Mouse (Mus musculus): ENCODE data around the gene Usp21. TPM values are rescaled to one million over a fixed set of nuclear protein-coding genes. Genes with fewer than 3 reads are reported as not detected.
"Not testable (repeated sequence)": the region's sequence is repeated elsewhere in the genome, so short reads cannot be mapped to it uniquely, and the experiment has no call there.

The Usp21 gene
- polyA plus RNA-seq (2015; fragmentation: Nextera tagmentation; extraction: Ambion mirVana): 84.4 and 89.7 TPM in 2 replicates

DNA sequence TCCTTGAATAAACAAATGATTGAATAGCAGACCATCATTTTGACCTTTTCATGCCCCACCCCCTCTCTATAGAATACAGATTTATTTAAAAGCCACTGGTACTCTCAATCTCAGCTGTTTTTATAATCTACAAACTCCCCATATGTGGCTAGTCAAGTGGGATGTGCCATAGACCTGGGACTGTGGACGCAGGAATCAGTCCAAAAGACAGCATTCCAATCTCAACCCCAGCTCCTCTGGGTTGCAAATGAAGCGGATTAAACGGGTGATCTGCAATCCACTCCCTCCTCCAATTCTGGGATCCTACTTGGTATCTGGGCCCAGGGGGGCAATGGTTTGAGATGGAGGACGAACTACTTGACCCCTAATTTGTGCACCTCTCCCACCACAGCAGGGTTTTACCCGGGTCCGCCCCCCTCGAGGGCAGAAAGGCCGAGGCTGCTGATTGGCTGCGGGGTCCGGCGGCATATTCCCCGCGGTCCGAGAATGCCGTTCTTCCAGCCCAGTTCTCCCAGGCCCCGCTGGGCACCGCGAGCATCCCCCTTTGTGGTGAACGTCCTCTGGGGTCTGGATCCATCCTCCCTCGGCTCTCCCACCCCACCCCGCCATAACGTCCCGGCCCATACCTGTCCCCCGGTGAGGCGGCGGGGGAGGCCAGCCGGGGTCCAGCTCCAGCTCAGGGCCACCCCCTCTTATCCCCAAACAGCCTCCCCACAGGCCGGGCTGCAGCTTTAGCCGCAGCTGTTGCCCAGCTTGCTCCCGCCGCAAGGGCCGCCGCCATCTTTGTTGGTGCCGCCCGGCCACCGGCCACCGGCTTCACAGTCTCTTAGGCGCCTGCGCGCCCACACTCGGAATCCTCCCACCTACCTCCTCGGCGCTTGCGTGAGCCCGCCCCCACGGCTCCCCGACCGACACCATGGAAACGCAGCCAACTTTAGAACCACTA, at the start of gene Usp21:
Gene Usp21, minus strand, starts transcription at position 856 of the 946 bp plus-strand sequence.
- no peaks in the 10 kb centered on the region for H3K27me3 ChIP-seq
- H3K9me3 ChIP-seq: no peaks in the 10 kb centered on the region
- H3K4me3 ChIP-seq: peak within 1 kb of the TSS; percentile 99
- peaks cover 58% of the 10 kb centered on the region for H3K36me3 ChIP-seq
- H3K9ac ChIP-seq: peak within 1 kb of the TSS; percentile 99
- peaks cover 18% of the 10 kb centered on the region for H3K4me1 ChIP-seq
- peak within 1 kb of the TSS; percentile 92 for H3K27ac ChIP-seq
- peak; percentile 94 for ATAC-seq (ENCODE audit: borderline replicate concordance, extremely low read depth, low FRiP score, low TSS enrichment)
- peak within 1 kb of the TSS; percentile 69 for H3K4me2 ChIP-seq
- under 1% methylated on average over 45 of the region's 49 CpGs for WGBS

DNA sequence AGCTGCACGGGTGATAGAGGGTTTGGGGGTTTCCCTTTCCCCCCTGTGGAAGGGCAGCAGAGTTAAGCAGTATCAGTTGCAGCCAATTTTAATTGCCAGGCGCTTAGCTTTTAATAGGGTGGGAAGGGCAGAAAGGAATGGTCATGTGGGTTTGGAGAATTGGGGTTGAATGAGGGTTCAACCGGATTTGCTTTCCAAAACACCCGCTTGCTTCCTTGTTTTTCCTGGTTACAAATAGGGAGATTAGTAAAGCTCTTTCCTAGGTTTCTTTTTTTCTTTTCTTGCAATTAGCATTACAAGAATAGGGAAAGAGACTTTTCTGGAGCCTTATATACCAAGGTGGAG, 42.4 kb upstream of the Usp21 start:
- peaks cover 35% of the 10 kb centered on the region for H3K4me1 ChIP-seq
- H3K4me2 ChIP-seq: peak overlapping the region; percentile 76
- WGBS: under 1% methylated on average over 4 of the region's 4 CpGs
- no peak for ATAC-seq (ENCODE audit: borderline replicate concordance, extremely low read depth, low FRiP score, low TSS enrichment)
- H3K4me3 ChIP-seq: peak overlapping the region; percentile 93
- no peaks in the 10 kb centered on the region for H3K9me3 ChIP-seq
- H3K36me3 ChIP-seq: peaks cover 6% of the 10 kb centered on the region; the same call in 1 of the 2 replicates
- H3K27me3 ChIP-seq: no peaks in the 10 kb centered on the region
- peak overlapping the region; percentile 99 for H3K27ac ChIP-seq
- peak overlapping the region; percentile 91 for H3K9ac ChIP-seq

DNA sequence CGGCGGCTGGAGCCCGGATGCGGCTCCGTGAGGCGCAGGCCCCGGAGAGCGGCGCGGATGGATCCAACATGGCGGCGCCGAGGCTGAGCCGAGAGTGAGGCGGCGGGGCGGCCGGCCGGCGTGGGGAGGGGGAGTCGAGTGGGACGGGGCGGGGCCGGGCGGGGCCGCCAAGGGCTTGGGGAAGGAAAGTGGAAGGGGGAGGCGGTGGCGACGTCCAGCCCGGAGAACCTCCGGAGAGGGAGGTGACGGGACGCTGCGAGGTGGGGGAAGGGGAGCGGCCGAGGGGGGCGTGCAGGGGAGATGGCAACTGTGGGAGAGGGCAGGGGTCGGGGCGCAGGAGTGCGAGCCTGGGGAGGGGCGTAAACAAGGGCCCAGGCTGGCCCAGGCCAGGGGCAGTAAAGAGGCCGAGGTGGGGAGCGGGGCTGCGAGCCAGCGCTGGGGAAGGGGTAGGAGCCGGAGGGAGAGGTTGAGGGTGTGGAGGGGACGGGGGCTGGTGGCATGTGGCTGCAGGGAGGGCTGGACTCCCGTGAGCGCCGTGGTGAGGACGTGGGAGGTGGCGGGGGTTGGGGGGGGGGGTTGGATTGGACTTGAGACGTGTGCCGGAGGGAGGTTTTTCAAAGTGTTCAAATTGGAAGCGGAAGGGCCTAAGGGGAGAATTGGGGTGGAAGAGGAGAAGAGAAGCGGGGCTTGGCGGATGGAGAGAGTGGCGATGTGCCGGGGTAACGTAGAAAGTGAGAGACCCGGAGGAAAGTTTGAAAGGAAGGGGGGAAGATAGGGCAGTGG, 41.8 kb upstream of the Usp21 start:
- Histone ChIP-seq H3K9ac (peak overlapping the region; percentile 91), H3K4me2 (peak overlapping the region; percentile 76), H3K27me3 (no peaks in the 10 kb centered on the region), H3K9me3 (no peaks in the 10 kb centered on the region), H3K4me3 (peak overlapping the region; percentile 93), H3K4me1 (peaks cover 35% of the 10 kb centered on the region), H3K27ac (peak overlapping the region; percentile 99), H3K36me3 (peaks cover 6% of the 10 kb centered on the region; the same call in 1 of the 2 replicates)
- ATAC-seq (ENCODE audit: borderline replicate concordance, extremely low read depth, low FRiP score, low TSS enrichment): peak; percentile 93
- 0% methylated on average over 46 of the region's 61 CpGs for WGBS

DNA sequence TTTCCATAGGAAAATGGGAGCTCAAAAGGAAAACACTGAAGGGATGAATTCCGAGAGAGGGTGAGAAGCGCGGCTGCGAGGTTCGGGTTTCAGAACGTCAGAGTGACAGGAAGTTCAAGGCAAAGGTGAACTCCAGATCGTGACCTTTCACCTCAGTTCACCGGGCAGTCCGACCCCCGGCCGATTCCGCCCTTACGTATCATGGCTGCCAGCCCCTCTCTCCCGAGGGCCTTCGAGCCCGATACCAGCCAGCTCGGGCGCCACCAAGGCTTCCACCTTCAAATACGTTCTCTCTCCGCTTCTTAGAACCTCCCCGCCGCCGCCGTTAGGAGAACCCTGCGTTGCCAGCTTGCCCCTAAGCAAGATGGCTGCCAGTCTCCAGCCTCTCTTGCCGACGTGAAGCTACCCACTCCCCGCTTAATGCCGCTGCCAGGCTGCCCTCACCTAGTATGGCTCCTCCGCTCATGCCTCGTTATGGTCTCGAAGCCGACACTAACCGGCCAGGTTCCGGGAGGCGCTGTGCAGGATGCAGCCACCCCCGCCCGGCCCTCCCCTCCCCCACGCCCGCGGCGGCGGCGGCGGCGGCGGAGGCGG, 41.1 kb upstream of the Usp21 start, which contains the start of gene Dedd:
Gene Dedd, plus strand, starts transcription at position 307 of the 594 bp plus-strand sequence.
- Histone ChIP-seq H3K27ac (peak within 1 kb of the TSS; percentile 99), H3K4me1 (peaks cover 35% of the 10 kb centered on the region), H3K27me3 (no peaks in the 10 kb centered on the region), H3K36me3 (peaks cover 6% of the 10 kb centered on the region; the same call in 1 of the 2 replicates), H3K9me3 (no peaks in the 10 kb centered on the region), H3K9ac (peak within 1 kb of the TSS; percentile 91), H3K4me2 (peak within 1 kb of the TSS; percentile 76), H3K4me3 (peak within 1 kb of the TSS; percentile 93)
- peak; percentile 94 for ATAC-seq (ENCODE audit: borderline replicate concordance, extremely low read depth, low FRiP score, low TSS enrichment)
- under 1% methylated on average over 48 of the region's 48 CpGs for WGBS

DNA sequence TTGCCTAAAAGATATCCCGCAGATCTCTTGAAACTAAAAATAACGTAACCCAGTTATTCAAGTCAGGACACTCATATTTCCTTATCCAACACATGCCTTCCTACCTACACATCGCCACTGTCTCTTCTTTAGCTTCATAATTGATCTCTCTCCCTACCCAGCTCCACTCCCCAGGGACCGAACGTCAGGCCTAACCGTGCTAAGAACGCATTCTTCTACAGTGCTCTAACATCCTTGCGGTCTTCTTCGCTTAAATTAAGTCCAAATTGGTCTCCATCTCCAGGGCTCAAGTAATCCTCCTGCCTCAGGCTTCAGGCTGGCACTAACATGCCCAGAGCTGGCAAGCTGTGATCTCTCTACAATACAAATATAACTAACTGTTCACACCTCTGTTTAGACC, 40.5 kb upstream of the Usp21 start:
- peak overlapping the region; percentile 91 for H3K9ac ChIP-seq
- H3K27ac ChIP-seq: peak overlapping the region; percentile 99
- H3K27me3 ChIP-seq: no peaks in the 10 kb centered on the region
- H3K4me2 ChIP-seq: peak overlapping the region; percentile 76
- H3K36me3 ChIP-seq: peaks cover 6% of the 10 kb centered on the region; the same call in 1 of the 2 replicates
- H3K4me3 ChIP-seq: peak overlapping the region; percentile 93
- WGBS: 15% methylated on average over 9 of the region's 9 CpGs
- peaks cover 35% of the 10 kb centered on the region for H3K4me1 ChIP-seq
- ATAC-seq (ENCODE audit: borderline replicate concordance, extremely low read depth, low FRiP score, low TSS enrichment): no peak
- no peaks in the 10 kb centered on the region for H3K9me3 ChIP-seq

DNA sequence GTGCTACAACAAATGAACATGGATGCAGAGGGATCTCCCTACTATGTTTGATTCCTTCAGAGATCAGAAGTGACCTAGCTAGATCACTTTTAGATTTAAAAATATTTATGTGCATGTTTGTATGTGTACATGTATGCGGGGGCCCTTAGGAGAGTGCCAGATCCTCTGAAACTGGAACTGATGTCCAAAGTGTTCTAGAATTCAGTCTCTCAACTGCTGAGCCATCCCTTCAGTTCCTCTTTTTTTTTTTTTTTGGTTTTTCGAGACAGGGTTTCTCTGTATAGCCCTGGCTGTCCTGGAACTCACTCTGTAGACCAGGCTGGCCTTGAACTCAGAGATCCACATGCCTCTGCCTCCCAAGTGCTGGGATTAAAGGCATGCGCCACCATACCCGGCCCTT, 38.8 kb upstream of the Usp21 start:
- not testable (repeated sequence) for H3K36me3 ChIP-seq; H3K27me3 ChIP-seq; ATAC-seq (ENCODE audit: borderline replicate concordance, extremely low read depth, low FRiP score, low TSS enrichment); H3K9ac ChIP-seq; H3K4me3 ChIP-seq; H3K4me2 ChIP-seq; H3K27ac ChIP-seq; H3K9me3 ChIP-seq
- H3K4me1 ChIP-seq: peaks cover 28% of the 10 kb centered on the region
- WGBS: 80% methylated on average over 4 of the region's 4 CpGs

DNA sequence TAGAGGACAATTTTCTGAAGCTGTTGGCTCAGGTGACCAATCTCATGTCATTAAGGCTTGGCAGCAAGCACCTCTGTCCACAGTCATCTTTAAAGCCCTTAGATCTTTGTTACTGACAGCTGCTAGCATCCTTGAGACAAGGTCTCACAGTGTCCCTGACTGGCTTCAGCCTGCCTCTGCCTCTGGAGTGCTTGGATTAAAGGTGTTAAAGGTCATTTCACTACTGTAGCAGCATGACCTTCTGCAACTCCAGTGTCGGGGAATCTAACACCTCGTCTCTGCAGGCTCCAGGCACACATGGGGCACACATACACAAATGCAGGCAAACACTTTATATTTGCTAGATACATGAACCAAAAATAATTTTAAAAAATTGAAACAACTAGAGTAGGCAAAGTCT, 37.8 kb upstream of the Usp21 start:
- Histone ChIP-seq H3K4me3 (no peak overlapping the region), H3K27me3 (no peaks in the 10 kb centered on the region), H3K9ac (no peak overlapping the region), H3K36me3 (no peaks in the 10 kb centered on the region), H3K4me2 (no peak overlapping the region), H3K4me1 (peaks cover 19% of the 10 kb centered on the region), H3K27ac (no peak overlapping the region), H3K9me3 (no peaks in the 10 kb centered on the region)
- no peak for ATAC-seq (ENCODE audit: borderline replicate concordance, extremely low read depth, low FRiP score, low TSS enrichment)
- 75% methylated on average over 2 of the region's 2 CpGs for WGBS

DNA sequence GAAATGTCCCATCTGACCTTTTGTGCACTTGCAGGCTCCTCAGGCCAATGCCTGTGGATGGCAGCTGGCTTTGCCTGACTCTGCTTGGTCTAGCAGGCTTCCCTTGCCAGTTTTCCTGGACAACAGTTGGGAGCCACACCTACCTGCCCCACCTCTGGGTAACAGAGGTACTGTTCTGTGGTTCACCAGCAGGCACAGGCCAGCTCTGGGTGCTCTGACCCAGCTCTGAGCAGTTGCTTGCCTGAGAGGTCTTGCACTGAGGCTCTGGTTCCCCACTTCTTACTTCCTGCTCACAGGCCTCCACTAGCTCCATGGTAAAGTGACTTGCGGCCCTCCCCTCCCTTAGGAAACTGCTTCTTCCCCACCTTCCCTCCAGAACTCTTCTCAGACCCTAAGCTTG, 34.2 kb upstream of the Usp21 start:
- no peak overlapping the region for H3K9ac ChIP-seq
- 71% methylated on average over 1 of the region's 1 CpGs for WGBS
- ATAC-seq (ENCODE audit: borderline replicate concordance, extremely low read depth, low FRiP score, low TSS enrichment): no peak
- no peak overlapping the region for H3K4me2 ChIP-seq
- no peak overlapping the region for H3K4me3 ChIP-seq
- H3K4me1 ChIP-seq: peaks cover under 1% of the 10 kb centered on the region; the same call in 1 of the 2 replicates
- H3K27me3 ChIP-seq: no peaks in the 10 kb centered on the region
- no peak overlapping the region for H3K27ac ChIP-seq
- H3K36me3 ChIP-seq: no peaks in the 10 kb centered on the region
- H3K9me3 ChIP-seq: no peaks in the 10 kb centered on the region

DNA sequence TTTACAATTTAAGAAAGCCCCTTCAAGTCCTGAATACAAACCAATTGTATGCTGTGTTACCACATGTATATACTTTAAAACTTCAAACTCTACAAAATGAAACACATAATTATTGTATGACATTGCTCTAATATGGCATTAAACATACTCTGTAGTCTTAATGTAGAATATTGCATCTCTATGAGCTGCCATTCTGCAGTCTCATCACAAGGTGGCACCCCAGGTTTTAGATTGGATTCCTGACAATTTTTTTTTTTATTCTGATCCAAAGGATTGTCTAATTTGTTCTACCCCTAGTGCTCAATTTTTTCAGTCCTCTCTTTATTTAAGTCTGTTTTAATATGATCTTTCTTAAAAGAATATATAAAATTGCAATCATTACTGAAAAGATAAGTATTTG, 33.6 kb upstream of the Usp21 start:
- H3K4me2 ChIP-seq: no peak overlapping the region
- no peaks in the 10 kb centered on the region for H3K27me3 ChIP-seq
- H3K36me3 ChIP-seq: no peaks in the 10 kb centered on the region
- H3K9ac ChIP-seq: no peak overlapping the region
- no peaks in the 10 kb centered on the region for H3K4me1 ChIP-seq
- H3K4me3 ChIP-seq: no peak overlapping the region
- no peaks in the 10 kb centered on the region for H3K9me3 ChIP-seq
- ATAC-seq (ENCODE audit: borderline replicate concordance, extremely low read depth, low FRiP score, low TSS enrichment): no peak
- no peak overlapping the region for H3K27ac ChIP-seq

DNA sequence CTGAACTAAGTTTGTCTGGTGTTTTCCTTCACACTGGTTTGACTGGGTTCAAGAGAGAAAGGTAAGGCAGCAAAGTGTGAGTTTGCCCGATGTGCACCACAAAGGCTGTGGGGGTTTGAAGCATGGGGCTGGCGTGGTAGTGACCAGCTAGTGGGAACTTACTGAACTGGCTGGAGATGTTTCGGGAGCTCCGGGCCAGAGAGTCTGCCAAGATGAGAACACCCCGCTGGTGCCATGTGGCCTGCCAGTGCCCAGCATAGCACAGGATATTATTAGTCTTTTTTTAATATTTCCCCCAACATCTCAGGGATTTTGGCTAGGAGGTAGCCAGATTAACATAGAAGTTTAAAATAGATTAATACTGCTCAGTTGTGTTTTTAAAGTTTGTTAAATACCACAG, 32.4 kb upstream of the Usp21 start:
- Histone ChIP-seq H3K9me3 (no peaks in the 10 kb centered on the region), H3K27ac (no peak overlapping the region), H3K4me3 (no peak overlapping the region), H3K9ac (no peak overlapping the region), H3K27me3 (no peaks in the 10 kb centered on the region), H3K36me3 (no peaks in the 10 kb centered on the region), H3K4me1 (no peaks in the 10 kb centered on the region), H3K4me2 (no peak overlapping the region; the same call in 1 of the 2 replicates)
- ATAC-seq (ENCODE audit: borderline replicate concordance, extremely low read depth, low FRiP score, low TSS enrichment): no peak
- WGBS: 25% methylated on average over 5 of the region's 5 CpGs

DNA sequence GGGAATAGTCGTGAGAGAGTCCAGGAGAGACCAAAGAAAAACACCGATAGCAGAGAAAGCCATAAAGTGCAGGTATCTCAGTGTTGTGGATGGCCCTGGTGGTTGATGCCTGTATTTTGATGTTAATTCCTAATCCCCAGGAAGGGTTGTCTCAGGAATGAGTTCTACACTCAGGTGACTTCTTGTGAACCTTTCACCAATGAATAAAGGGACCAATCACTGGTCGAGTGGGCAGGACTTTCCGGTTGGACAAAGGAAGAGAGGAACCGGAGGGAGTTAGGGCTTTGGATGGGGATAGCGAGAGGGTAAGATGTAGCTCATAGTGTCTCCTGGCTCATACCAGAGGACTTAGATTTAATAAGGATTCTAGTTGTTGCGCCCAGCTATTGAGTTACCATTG, 32.0 kb upstream of the Usp21 start:
- no peaks in the 10 kb centered on the region for H3K9me3 ChIP-seq
- H3K4me1 ChIP-seq: no peaks in the 10 kb centered on the region
- WGBS: 23% methylated on average over 7 of the region's 7 CpGs
- no peaks in the 10 kb centered on the region for H3K27me3 ChIP-seq
- no peak overlapping the region for H3K4me3 ChIP-seq
- no peak overlapping the region for H3K27ac ChIP-seq
- H3K9ac ChIP-seq: no peak overlapping the region
- ATAC-seq (ENCODE audit: borderline replicate concordance, extremely low read depth, low FRiP score, low TSS enrichment): no peak
- no peaks in the 10 kb centered on the region for H3K36me3 ChIP-seq
- H3K4me2 ChIP-seq: no peak overlapping the region; the same call in 1 of the 2 replicates
